Mouse (Mus musculus) ES-E14 (cell line): ENCODE measurements around the gene Mrtfa.

ENCODE experiments used
- CHD2 ChIP-seq: IDR thresholded peaks from 2 replicates; pipeline ENCODE4 v1.6.1; 2014; ENCODE audit warnings: mild to moderate bottlenecking, low read depth, low read length, inconsistent platforms
- MAFK ChIP-seq: IDR thresholded peaks from 2 replicates; pipeline ENCODE4 v1.6.1; 2014; ENCODE audit warnings: mild to moderate bottlenecking, low read depth, low read length, inconsistent platforms; ENCODE audit not compliant: insufficient read depth
- ZC3H11A ChIP-seq: IDR thresholded peaks from 2 replicates; pipeline ENCODE4 v1.6.1; 2012; ENCODE audit warnings: low read depth, mild to moderate bottlenecking, inconsistent platforms, low read length, borderline replicate concordance
- ZNF384 ChIP-seq: IDR thresholded peaks from 2 replicates; pipeline ENCODE4 v1.6.1; 2012; ENCODE audit warnings: low read depth, low read length, inconsistent platforms

GRCm38 (mm10) chr15:81195447-81195846, 4.9 kb upstream of the Mrtfa start:
- no peak for TF ChIP-seq MAFK
- no peak for TF ChIP-seq ZC3H11A
- no peak for TF ChIP-seq ZNF384
- TF ChIP-seq CHD2: no peak
